Mouse (Mus musculus) hindbrain, embryonic 16.5 days (tissue): Measurements from ENCODE around the gene Isg20l2. TPM values are rescaled to one million over a fixed set of nuclear protein-coding genes. Genes with fewer than 3 reads are reported as not detected.

ENCODE experiments used
- ATAC-seq: fragments of 200-750 bp; cut with Nextera tagmentation; 2 replicates; pipeline ENCODE4 v1.8.0; 2017; ENCODE audit warnings: moderate TSS enrichment, moderate library complexity
- H3K27ac ChIP-seq: fragments of 300-500 bp; sonication (generic); 2 replicates; pipeline ENCODE4 v1.5.1; 2014; ENCODE audit warnings: low read depth, mild to moderate bottlenecking, control low read depth, low read length, moderate library complexity
- H3K27me3 ChIP-seq: fragments of 300-500 bp; sonication (generic); replicated peaks from 2 replicates; pipeline ENCODE4 v1.6.1; 2014; ENCODE audit warnings: low read length; ENCODE audit not compliant: control insufficient read depth, insufficient read depth
- H3K36me3 ChIP-seq: fragments of 300-500 bp; sonication (generic); 2 replicates; pipeline ENCODE4 v1.6.1; 2014; ENCODE audit warnings: mild to moderate bottlenecking, low read length, moderate library complexity, mixed read lengths; ENCODE audit not compliant: control insufficient read depth, insufficient read depth
- H3K4me1 ChIP-seq: fragments of 300-500 bp; sonication (generic); 2 replicates; pipeline ENCODE4 v1.6.1; 2014; ENCODE audit warnings: low read depth, low read length; ENCODE audit not compliant: control insufficient read depth, insufficient read depth
- H3K4me2 ChIP-seq: fragments of 300-500 bp; sonication (generic); 2 replicates; pipeline ENCODE4 v1.6.1; 2014; ENCODE audit warnings: mild to moderate bottlenecking, low read length, control low read depth, moderate library complexity
- H3K4me3 ChIP-seq: fragments of 300-500 bp; sonication (generic); 2 replicates; pipeline ENCODE4 v1.5.1; 2014; ENCODE audit warnings: mild to moderate bottlenecking, low read length, control low read depth, moderate library complexity
- H3K9ac ChIP-seq: fragments of 300-500 bp; sonication (generic); 2 replicates; pipeline ENCODE4 v1.6.1; 2014; ENCODE audit warnings: low read depth, mild to moderate bottlenecking, control low read depth, low read length, moderate library complexity
- H3K9me3 ChIP-seq: fragments of 300-500 bp; sonication (generic); 2 replicates; pipeline ENCODE4 v1.6.1; 2014; ENCODE audit warnings: mild to moderate bottlenecking, low read length, moderate library complexity; ENCODE audit not compliant: control insufficient read depth
- WGBS: fragments of 180-500 bp; shearing (Covaris S2); extraction: QIAGEN DNeasy Blood & Tissue Kit; methylation state at CpG from one replicate; pipeline ENCODE4 v1.1.7; 2014; 5-methylcytosine and 5-hydroxymethylcytosine counted together
- polyA plus RNA-seq: library from polyadenylated mRNA; unstranded; fragments of >200 nt; fragmentation: Nextera tagmentation; extraction: Ambion mirVana; gene quantifications from 2 replicates; pipeline ENCODE4 v1.2.1, GENCODE M21; 2015

Isg20l2 gene
- polyA plus RNA-seq, 1 experiment from 2014 or later = 22.7 TPM

GRCm38 (mm10) chr3:87920270-87920943 lies 9.7 kb upstream of the Isg20l2 start:
- 65% methylated on average over 9 of the region's 9 CpGs for WGBS
- no peak overlapping the region for H3K27ac ChIP-seq
- peaks cover 9% of the 10 kb centered on the region for H3K4me1 ChIP-seq
- H3K9ac ChIP-seq = no peak overlapping the region; the same call in 1 of the 2 replicates
- peak overlapping the region; percentile 83 for H3K4me2 ChIP-seq
- H3K36me3 ChIP-seq = peaks cover 32% of the 10 kb centered on the region
- no peak for ATAC-seq
- H3K9me3 ChIP-seq = no peaks in the 10 kb centered on the region
- no peaks in the 10 kb centered on the region for H3K27me3 ChIP-seq
- H3K4me3 ChIP-seq = peak overlapping the region; percentile 62

- Histone ChIP-seq H3K4me2 (no peak overlapping the region), H3K4me3 (no peak overlapping the region), H3K27me3 (no peaks in the 10 kb centered on the region), H3K4me1 (peaks cover 12% of the 10 kb centered on the region), H3K9me3 (no peaks in the 10 kb centered on the region), H3K36me3 (peaks cover 33% of the 10 kb centered on the region), H3K9ac (no peak overlapping the region), H3K27ac (no peak overlapping the region)
- no peak for ATAC-seq
- 89% methylated on average over 7 of the region's 7 CpGs for WGBS
Observed at GRCm38 (mm10) chr3:87924996-87925395, 5.1 kb upstream of the Isg20l2 start.

GRCm38 (mm10) chr3:87927452-87927851 lies 2.7 kb upstream of the Isg20l2 start:
- Histone ChIP-seq H3K9me3 (no peaks in the 10 kb centered on the region), H3K4me1 (peaks cover 25% of the 10 kb centered on the region), H3K27me3 (no peaks in the 10 kb centered on the region), H3K4me2 (no peak overlapping the region), H3K4me3 (no peak overlapping the region), H3K36me3 (peaks cover 35% of the 10 kb centered on the region), H3K9ac (no peak overlapping the region), H3K27ac (no peak overlapping the region)
- WGBS = 90% methylated on average over 5 of the region's 5 CpGs
- ATAC-seq = no peak

- no peaks in the 10 kb centered on the region for H3K27me3 ChIP-seq
- H3K4me1 ChIP-seq = peaks cover 28% of the 10 kb centered on the region
- peak overlapping the region; percentile 71 for H3K9ac ChIP-seq
- WGBS = 7% methylated on average over 26 of the region's 26 CpGs
- peaks cover 21% of the 10 kb centered on the region for H3K36me3 ChIP-seq
- peak overlapping the region; percentile 56 for H3K4me3 ChIP-seq
- no peaks in the 10 kb centered on the region for H3K9me3 ChIP-seq
- ATAC-seq = no peak; the same call in 1 of the 2 replicates
- peak overlapping the region; percentile 58 for H3K27ac ChIP-seq
- peak overlapping the region; percentile 85 for H3K4me2 ChIP-seq
Observed at GRCm38 (mm10) chr3:87929341-87930077, 605 bp upstream of the Isg20l2 start.

GRCm38 (mm10) chr3:87934026-87934425 lies 3.9 kb downstream of the Isg20l2 start:
- no peak overlapping the region for H3K9ac ChIP-seq

GRCm38 (mm10) chr3:87934501-87934900 lies 4.4 kb downstream of the Isg20l2 start:
- Histone ChIP-seq H3K9ac (no peak overlapping the region), H3K27me3 (no peaks in the 10 kb centered on the region), H3K4me2 (no peak overlapping the region), H3K36me3 (peaks cover 19% of the 10 kb centered on the region), H3K9me3 (no peaks in the 10 kb centered on the region), H3K4me1 (peaks cover 24% of the 10 kb centered on the region), H3K27ac (no peak overlapping the region), H3K4me3 (no peak overlapping the region)
- ATAC-seq = no peak
- WGBS = 65% methylated on average over 4 of the region's 4 CpGs

More at GRCm38 (mm10) chr3:87934026-87934425, 3.9 kb downstream of the Isg20l2 start:
- Histone ChIP-seq H3K27ac (no peak overlapping the region), H3K4me3 (no peak overlapping the region), H3K9me3 (no peaks in the 10 kb centered on the region), H3K4me2 (no peak overlapping the region), H3K4me1 (peaks cover 28% of the 10 kb centered on the region), H3K27me3 (no peaks in the 10 kb centered on the region), H3K36me3 (peaks cover 15% of the 10 kb centered on the region)
- WGBS = 85% methylated on average over 5 of the region's 5 CpGs
- ATAC-seq = no peak

- 83% methylated on average over 4 of the region's 4 CpGs for WGBS
- Histone ChIP-seq H3K9ac (no peak overlapping the region), H3K4me3 (no peak overlapping the region), H3K36me3 (peaks cover 22% of the 10 kb centered on the region), H3K27me3 (no peaks in the 10 kb centered on the region), H3K27ac (no peak overlapping the region), H3K9me3 (no peaks in the 10 kb centered on the region), H3K4me2 (no peak overlapping the region), H3K4me1 (peaks cover 24% of the 10 kb centered on the region)
- ATAC-seq = no peak
Observed at GRCm38 (mm10) chr3:87935201-87935600, 5.1 kb downstream of the Isg20l2 start.

GRCm38 (mm10) chr3:87935776-87936175 lies 5.7 kb downstream of the Isg20l2 start:
- Histone ChIP-seq H3K36me3 (peaks cover 23% of the 10 kb centered on the region), H3K4me3 (no peak overlapping the region), H3K9ac (no peak overlapping the region), H3K27me3 (no peaks in the 10 kb centered on the region), H3K9me3 (no peaks in the 10 kb centered on the region), H3K27ac (no peak overlapping the region), H3K4me2 (no peak overlapping the region), H3K4me1 (peaks cover 23% of the 10 kb centered on the region)
- ATAC-seq = peak; percentile 58
- WGBS = 93% methylated on average over 2 of the region's 2 CpGs

GRCm38 (mm10) chr3:87940611-87941010 lies 10.5 kb downstream of the Isg20l2 start:
- Histone ChIP-seq H3K9me3 (no peaks in the 10 kb centered on the region), H3K36me3 (peaks cover 28% of the 10 kb centered on the region)
- 53% methylated on average over 5 of the region's 5 CpGs for WGBS

More at GRCm38 (mm10) chr3:87940611-87941010, 10.5 kb downstream of the Isg20l2 start:
- Histone ChIP-seq H3K4me3 (no peak overlapping the region), H3K4me1 (peaks cover 6% of the 10 kb centered on the region), H3K27ac (no peak overlapping the region), H3K9ac (no peak overlapping the region), H3K4me2 (no peak overlapping the region), H3K27me3 (no peaks in the 10 kb centered on the region; the same call in 1 of the 2 replicates)
- no peak for ATAC-seq
